Mouse (Mus musculus) embryonic facial prominence, embryonic 11.5 days (tissue): Measurements from ENCODE around the gene Sulf2. TPM values are rescaled to one million over a fixed set of nuclear protein-coding genes. Genes with fewer than 3 reads are reported as not detected.

Experiments used
- ATAC-seq: fragments of 200-750 bp; cut with Nextera tagmentation; replicated peaks from 2 replicates; pipeline ENCODE4 v1.8.0; 2017; ENCODE audit warnings: low read depth; ENCODE audit not compliant: insufficient number of reproducible peaks, low FRiP score, low TSS enrichment
- DNase-seq: peaks from one replicate; pipeline ENCODE4 v3.0.0-alpha.2; 2015; ENCODE audit warnings: low spot score
- H3K27ac ChIP-seq: fragments of 300-500 bp; sonication (generic); replicated peaks from 2 replicates; pipeline ENCODE4 v1.5.1; 2014; ENCODE audit warnings: mild to moderate bottlenecking, low read depth, low read length, control low read depth
- H3K27me3 ChIP-seq: fragments of 300-500 bp; sonication (generic); 2 replicates; pipeline ENCODE4 v1.6.1; 2014; ENCODE audit warnings: mild to moderate bottlenecking, low read length, moderate library complexity, mixed read lengths; ENCODE audit not compliant: control insufficient read depth, insufficient read depth
- H3K36me3 ChIP-seq: fragments of 300-500 bp; sonication (generic); replicated peaks from 2 replicates; pipeline ENCODE4 v1.6.1; 2014; ENCODE audit warnings: low read depth, mild to moderate bottlenecking, low read length, moderate library complexity, mixed read lengths; ENCODE audit not compliant: control insufficient read depth, insufficient read depth
- H3K4me1 ChIP-seq: fragments of 300-500 bp; sonication (generic); 2 replicates; pipeline ENCODE4 v1.6.1; 2014; ENCODE audit warnings: low read length, mixed read lengths; ENCODE audit not compliant: control insufficient read depth, insufficient read depth
- H3K4me2 ChIP-seq: fragments of 300-500 bp; sonication (generic); 2 replicates; pipeline ENCODE4 v1.6.1; 2014; ENCODE audit warnings: low read depth, mild to moderate bottlenecking, control low read depth, low read length, moderate library complexity
- H3K4me3 ChIP-seq: fragments of 300-500 bp; sonication (generic); 2 replicates; pipeline ENCODE4 v1.5.1; 2014; ENCODE audit warnings: low read depth, low read length, control low read depth
- H3K9ac ChIP-seq: fragments of 300-500 bp; sonication (generic); replicated peaks from 2 replicates; pipeline ENCODE4 v1.6.1; 2014; ENCODE audit warnings: mild to moderate bottlenecking, control low read depth, low read length
- H3K9me3 ChIP-seq: fragments of 300-500 bp; sonication (generic); replicated peaks from 2 replicates; pipeline ENCODE4 v1.6.1; 2016; ENCODE audit warnings: mild to moderate bottlenecking, low read length, inconsistent platforms, mixed read lengths; ENCODE audit not compliant: control insufficient read depth
- WGBS: fragments of 180-500 bp; shearing (Covaris S2); extraction: QIAGEN DNeasy Blood & Tissue Kit; methylation state at CpG from one replicate; pipeline ENCODE4 v1.1.7; 2014; 5-methylcytosine and 5-hydroxymethylcytosine counted together
- polyA plus RNA-seq: library from polyadenylated mRNA; unstranded; fragments of >200 nt; fragmentation: Nextera tagmentation; extraction: Ambion mirVana; gene quantifications from 2 replicates; pipeline ENCODE4 v1.2.1, GENCODE M21; 2014

Sulf2 gene
- polyA plus RNA-seq, 1 experiment from 2014 or later = 168 TPM

DNA sequence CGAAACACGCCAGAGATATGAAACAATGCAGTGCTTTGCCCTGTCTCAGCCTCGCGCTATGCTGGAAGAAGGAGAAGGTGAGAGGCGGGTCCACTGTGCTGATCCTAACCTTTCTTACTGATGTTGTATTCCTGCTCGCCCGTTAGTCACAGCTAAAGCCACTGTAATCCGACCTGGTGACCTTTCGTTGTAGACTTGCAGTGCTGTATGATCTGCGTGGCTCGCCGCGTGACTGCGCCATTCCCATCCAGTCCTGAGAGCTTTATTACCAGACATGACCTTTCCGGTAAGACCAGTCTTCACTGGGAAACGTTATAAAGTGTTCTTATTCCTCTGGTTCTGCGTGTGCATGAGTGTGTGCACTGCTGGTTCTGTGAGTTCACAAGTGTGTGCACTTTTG lies 104.0 kb downstream of the Sulf2 start:
- Histone ChIP-seq H3K9ac (no peak overlapping the region), H3K4me1 (no peaks in the 10 kb centered on the region), H3K36me3 (no peaks in the 10 kb centered on the region; the same call in 1 of the 2 replicates), H3K9me3 (no peaks in the 10 kb centered on the region), H3K27ac (no peak overlapping the region), H3K4me3 (no peak overlapping the region), H3K4me2 (no peak overlapping the region), H3K27me3 (no peaks in the 10 kb centered on the region)
- ATAC-seq = no peak
- DNase-seq = no peak
- WGBS = 86% methylated on average over 17 of the region's 17 CpGs

DNA sequence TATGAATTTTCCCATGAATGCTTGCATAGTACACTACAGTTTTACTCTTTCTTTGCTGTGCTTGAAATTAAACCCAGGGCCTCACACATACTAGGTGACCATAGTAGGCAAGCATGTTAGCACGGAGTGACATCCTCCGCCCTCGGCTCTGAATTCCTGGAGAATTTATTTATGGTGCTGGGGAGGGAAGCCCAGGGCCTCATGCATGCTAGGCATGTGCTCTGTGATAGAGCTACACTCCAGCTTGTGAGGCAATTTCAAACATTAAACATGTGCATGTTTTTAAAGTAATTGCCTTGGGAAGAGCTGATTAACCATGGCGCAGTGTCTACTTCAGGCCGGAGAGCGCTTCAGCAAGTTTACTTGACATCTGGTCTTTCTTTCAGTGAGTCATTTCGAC lies 106.6 kb downstream of the Sulf2 start:
- Histone ChIP-seq H3K27me3 (no peaks in the 10 kb centered on the region), H3K9ac (no peak overlapping the region), H3K4me1 (no peaks in the 10 kb centered on the region; the same call in 1 of the 2 replicates), H3K36me3 (no peaks in the 10 kb centered on the region; the same call in 1 of the 2 replicates), H3K9me3 (no peaks in the 10 kb centered on the region), H3K27ac (no peak overlapping the region), H3K4me3 (no peak overlapping the region), H3K4me2 (no peak overlapping the region)
- whole genome bisulfite sequencing = 81% methylated on average over 7 of the region's 7 CpGs
- ATAC-seq (no peak), DNase-seq (no peak)

DNA sequence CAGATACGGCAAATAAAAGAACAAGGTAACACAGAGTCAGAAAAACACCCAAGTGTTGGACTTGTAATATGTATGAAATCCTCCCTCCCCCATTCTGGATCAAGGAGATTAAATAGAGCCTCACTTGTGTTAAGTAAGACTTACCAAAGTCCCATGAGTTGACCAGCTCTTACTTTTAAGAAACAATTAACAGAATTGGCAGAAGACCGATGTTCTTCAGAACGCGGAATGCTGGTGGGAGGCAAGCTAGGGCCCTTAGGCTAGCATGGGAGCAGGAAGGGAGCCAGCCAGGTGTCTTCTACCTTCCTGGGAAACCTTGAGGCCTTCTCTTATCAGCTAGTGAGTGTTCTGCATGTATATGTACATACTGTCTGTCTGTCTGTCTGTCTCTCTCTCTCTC lies 107.5 kb downstream of the Sulf2 start:
- over 99% methylated on average over 4 of the region's 4 CpGs for WGBS
- Histone ChIP-seq H3K4me2 (no peak overlapping the region), H3K9ac (no peak overlapping the region), H3K4me3 (no peak overlapping the region), H3K27ac (no peak overlapping the region), H3K36me3 (no peaks in the 10 kb centered on the region; the same call in 1 of the 2 replicates), H3K4me1 (no peaks in the 10 kb centered on the region; the same call in 1 of the 2 replicates), H3K27me3 (no peaks in the 10 kb centered on the region), H3K9me3 (no peaks in the 10 kb centered on the region)
- ATAC-seq (no peak), DNase-seq (no peak)

DNA sequence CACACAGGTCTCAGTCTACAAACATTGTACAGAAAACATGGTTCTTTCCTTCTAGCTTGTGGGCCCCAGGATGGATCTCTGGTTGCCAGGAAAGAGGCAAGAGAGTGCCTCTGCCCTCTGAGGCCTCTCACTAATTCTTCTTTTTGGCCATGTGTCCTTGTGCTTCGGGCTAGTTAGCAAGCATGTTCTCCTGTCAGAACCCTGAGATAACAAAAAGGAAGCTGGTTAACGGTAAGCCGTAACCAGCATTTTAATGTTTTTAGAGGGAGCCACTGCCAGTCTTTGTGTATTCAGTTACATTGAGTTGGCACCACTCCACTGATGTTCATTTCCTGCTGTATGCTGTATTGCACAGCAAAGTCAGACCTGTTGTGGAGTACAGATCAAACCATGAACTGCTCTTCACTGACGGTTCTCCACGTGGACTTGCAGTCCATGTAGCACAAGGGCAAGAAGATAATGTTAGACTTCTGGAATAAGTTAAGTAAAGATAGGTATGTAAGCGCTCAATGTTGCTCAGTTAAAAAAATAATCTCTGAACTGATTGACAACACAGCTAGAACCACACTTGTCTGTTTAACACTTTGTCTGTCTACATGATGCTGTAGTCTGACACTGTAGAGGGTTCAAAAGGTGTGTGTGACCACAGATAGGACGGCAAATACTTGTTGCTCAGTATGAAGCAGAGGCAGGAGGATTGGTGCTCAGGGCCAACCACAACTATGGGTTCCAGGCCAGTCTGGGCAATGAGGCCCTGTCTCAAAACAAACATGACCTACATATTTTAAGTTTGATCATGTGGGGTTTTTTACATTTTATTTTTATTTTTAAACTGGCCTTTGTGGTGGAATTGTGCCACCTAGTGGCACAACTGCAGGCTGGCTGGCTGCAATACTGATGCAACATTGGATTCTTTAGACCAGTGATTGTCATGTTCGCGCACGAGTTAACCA lies 109.6 kb downstream of the Sulf2 start:
- Histone ChIP-seq H3K9me3 (no peaks in the 10 kb centered on the region), H3K27me3 (no peaks in the 10 kb centered on the region), H3K4me1 (peaks cover 1% of the 10 kb centered on the region; the same call in 1 of the 2 replicates), H3K27ac (no peak overlapping the region), H3K4me3 (no peak overlapping the region), H3K9ac (no peak overlapping the region), H3K36me3 (no peaks in the 10 kb centered on the region; the same call in 1 of the 2 replicates), H3K4me2 (no peak overlapping the region)
- DNase-seq = peak; percentile 61
- no peak; the same call in 1 of the 2 replicates for ATAC-seq
- 67% methylated on average over 10 of the region's 10 CpGs for WGBS

DNA sequence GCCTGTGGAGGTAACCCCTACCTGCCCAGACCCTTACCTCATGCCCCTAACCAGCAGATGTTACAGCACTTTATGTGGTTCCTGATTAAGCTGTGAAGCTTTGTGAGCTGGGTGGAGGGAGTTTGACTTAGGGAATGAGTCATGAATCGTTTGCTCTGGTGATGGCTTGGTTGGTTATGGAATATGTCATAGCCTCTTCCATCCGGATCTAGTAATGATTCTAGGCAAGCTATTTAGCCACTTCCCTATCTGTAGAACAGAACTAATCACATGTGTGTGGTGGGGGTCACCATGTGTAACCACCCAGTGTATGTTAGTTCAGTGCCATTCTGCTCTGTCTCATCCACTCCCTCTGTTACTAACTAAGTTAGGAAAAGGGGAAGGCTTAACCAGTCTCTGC lies 110.5 kb downstream of the Sulf2 start:
- no peaks in the 10 kb centered on the region for H3K27me3 ChIP-seq
- H3K4me3 ChIP-seq = no peak overlapping the region
- 78% methylated on average over 2 of the region's 2 CpGs for WGBS
- no peak overlapping the region for H3K27ac ChIP-seq
- ATAC-seq (no peak), DNase-seq (no peak)
- H3K9me3 ChIP-seq = no peaks in the 10 kb centered on the region
- H3K4me1 ChIP-seq = peaks cover 2% of the 10 kb centered on the region; the same call in 1 of the 2 replicates
- H3K9ac ChIP-seq = no peak overlapping the region
- H3K4me2 ChIP-seq = no peak overlapping the region
- no peaks in the 10 kb centered on the region for H3K36me3 ChIP-seq

DNA sequence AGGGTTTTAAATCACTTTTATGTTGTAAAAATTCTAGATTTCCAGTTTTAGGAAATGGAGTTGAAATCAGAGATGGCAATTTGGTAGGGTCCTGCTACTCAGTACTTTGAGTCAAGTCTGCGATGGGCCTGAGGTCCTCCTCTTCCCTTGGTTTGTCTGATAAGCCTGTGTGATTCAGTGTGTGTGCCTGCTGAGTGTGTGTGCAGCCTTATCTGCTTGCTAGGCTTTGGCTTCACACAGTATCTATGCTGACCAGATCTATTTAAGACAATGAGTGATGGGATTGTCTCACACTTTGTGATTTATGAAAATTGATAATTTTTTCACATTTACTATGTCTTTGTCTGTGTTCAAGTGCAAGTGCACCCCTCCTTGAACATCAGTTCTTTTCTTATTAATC lies 112.9 kb downstream of the Sulf2 start:
- peaks cover 2% of the 10 kb centered on the region; the same call in 1 of the 2 replicates for H3K4me1 ChIP-seq

DNA sequence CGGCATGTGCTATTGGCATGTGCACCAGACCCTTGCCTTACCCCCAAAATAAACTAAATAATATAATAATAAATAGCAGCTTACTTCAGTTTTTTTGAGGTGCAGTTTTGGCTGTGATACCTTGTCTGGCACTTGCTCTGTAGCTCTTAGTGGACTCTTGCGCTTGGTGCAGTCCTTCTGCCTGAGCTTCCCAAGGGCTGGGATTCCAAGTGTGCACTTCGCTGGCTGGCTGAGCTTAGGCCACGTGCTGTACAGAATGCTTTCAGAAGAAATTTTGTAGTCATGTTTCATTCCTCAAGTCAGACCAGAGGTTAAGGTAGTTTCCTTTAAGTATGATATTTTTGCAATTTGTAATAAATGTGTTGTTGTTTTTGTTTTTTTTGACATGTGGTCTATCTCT lies 115.8 kb downstream of the Sulf2 start:
- Histone ChIP-seq H3K27me3 (no peaks in the 10 kb centered on the region), H3K4me2 (no peak overlapping the region), H3K9me3 (no peaks in the 10 kb centered on the region), H3K4me1 (0 out of 2 replicates have a peak, but pooled peaks cover 2% of the 10 kb centered on the region), H3K36me3 (no peaks in the 10 kb centered on the region), H3K9ac (no peak overlapping the region), H3K27ac (no peak overlapping the region), H3K4me3 (no peak overlapping the region)
- WGBS = 80% methylated on average over 4 of the region's 4 CpGs
- no peak for ATAC-seq
- no peak for DNase-seq

More for the DNA sequence above, 112.9 kb downstream of the Sulf2 start:
- 93% methylated on average over 1 of the region's 1 CpGs for WGBS
- ATAC-seq (no peak), DNase-seq (no peak)
- no peak overlapping the region for H3K9ac ChIP-seq
- H3K36me3 ChIP-seq = no peaks in the 10 kb centered on the region
- H3K9me3 ChIP-seq = no peaks in the 10 kb centered on the region
- no peaks in the 10 kb centered on the region for H3K27me3 ChIP-seq
- H3K27ac ChIP-seq = no peak overlapping the region
- H3K4me2 ChIP-seq = no peak overlapping the region
- H3K4me3 ChIP-seq = no peak overlapping the region

DNA sequence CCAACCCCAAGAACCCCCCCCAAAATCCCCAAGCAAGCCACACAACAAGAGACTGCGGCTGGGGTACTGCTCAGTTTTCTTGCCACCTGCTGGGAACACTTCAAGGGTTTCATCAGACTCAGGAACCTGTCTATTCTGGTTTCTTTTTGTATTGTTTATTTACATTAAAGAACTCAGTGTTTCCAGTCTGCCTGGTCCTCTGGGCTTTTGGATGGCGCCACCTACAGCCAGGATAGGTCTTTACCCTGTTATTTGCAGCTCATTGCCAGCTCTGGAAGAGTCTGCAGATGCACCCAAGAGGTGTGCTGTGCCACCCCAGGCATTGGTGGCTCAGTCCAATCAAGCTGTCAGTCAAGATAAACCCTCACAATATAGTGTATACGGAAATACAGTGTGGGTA lies 119.7 kb downstream of the Sulf2 start:
- ATAC-seq (no peak), DNase-seq (peak; percentile 59)
- Histone ChIP-seq H3K4me1 (peaks cover 4% of the 10 kb centered on the region; the same call in 1 of the 2 replicates), H3K27me3 (no peaks in the 10 kb centered on the region), H3K27ac (no peak overlapping the region), H3K4me3 (no peak overlapping the region), H3K9ac (no peak overlapping the region), H3K36me3 (no peaks in the 10 kb centered on the region), H3K9me3 (no peaks in the 10 kb centered on the region), H3K4me2 (no peak overlapping the region)
- WGBS = 41% methylated on average over 3 of the region's 3 CpGs
